Mouse (Mus musculus) frontal cortex, postnatal 36 days (tissue): ENCODE measurements at regions not wholly inside any gene's neighbourhood (a gene's known extent, or its start where the extent isn't known, plus 50 kb on each side); places are given as distances from the start of the nearest gene placed in this dataset.

Source experiments
- DNase-seq, 2 experiments: peaks; one replicate each; pipeline ENCODE4 v3.0.0; 2022; ENCODE audit warnings: low spot score in 2 of 2

DNA sequence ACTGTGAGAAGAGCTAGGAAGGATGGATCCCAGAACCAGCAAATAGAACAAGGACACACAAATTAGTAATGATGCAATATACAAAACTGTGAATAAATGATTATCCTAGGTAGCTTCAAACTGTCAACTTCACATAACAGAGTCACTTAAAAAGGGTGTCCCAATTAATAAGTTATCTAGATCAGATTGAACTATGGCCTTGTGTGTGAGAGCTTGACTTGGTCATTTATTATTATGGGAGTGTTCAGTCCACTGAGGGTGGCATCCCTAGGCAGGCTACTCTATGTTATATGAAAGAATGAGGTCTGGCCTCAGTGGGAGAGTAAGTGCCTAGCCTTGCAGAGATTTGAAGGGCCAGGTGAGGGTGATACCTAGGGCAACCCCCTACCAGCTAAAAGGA is 104.4 kb upstream of the Chl1 start:
- no peak for DNase-seq

DNA sequence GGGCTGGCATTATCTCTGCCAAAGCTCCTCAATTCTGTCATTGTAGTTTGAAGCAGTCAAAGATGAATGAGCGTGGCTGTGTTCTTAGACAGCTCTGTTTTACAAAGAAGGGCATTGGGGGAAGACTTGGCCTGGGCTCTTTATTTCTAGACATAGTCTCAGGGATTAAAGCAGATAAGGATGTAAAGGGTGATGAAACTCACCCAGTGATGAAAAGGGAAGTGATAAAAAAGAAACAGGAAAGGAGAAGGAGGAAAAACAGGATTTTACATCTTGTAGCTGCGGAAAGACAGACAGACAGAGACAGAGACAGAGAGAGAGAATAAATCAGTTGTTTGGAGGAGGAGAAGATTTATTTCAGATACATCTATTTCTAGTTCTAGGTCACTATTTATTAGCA is 95.5 kb upstream of the Chl1 start:
- no peak for DNase-seq

DNA sequence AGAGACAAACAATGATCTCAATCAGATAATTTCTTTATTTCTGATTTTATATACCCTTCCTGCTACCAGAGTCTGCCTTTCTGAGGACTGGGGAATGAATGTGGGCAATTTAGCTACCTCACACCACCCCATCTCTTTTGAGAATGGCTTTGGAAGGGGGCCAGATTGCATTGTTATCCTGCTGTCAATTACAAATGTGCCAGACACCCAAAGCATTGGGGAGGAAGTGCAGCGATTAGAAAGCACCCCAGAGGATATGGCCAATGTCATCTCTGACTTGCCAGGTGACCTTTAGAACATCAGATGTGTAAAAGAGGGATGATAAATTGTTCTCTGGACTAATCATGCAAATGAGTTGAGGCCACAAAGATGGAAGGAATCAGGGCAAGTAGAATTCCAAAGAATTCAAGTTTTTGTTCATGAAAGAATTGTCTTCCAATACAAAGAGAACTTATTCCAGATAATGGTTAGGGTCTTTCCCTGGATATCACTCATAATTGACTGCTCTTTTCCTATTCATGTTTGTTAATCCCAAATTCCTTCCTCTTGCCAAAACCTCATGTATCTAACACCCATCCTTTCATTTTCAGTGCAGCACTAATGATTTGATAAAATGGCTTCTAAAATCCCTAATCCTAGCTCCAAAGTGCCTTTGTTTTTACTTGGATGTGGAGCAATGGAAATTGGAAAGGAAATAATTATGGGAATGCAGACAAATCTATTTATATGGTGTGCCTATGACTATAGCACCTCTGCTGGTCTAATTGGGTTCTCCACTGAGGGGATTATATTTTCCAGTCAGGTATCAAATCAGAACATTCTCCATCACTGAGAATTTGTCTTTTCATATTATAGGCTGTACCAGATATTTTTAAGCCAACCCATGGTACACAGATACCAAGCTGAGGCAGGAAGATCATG is 89.1 kb upstream of the Chl1 start:
- no peak for DNase-seq

DNA sequence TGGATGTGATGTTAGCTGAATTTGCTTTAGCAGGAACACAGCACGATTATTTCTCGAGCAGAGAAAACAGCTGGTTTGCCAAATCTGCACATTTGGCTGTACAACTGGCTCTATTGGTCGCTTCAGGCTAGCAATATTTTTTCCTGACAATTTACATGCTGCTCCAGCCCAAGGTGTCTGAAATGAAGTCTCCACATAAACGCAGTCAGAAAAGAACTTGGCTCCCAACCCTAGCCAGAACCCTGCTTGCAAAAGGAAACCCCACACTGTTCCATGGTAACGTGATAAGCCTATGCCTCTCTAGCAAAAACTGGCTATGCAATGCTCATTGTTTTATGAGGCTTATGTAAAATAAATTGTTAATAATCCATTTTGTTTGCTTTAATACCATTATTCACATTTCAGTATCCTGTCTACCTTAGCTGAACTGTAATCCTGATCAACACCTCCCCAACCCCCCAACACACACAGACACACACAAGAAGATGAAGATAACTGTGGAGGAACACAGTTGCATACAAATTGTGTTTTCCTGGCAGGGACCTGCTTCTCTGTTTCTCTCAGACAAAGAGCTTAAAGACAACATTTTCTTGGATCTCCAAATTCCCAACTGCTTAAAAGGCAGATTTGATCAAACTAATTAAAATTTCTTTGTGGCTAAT is 79.3 kb upstream of the Chl1 start:
- peak; percentile 6 to 10 for DNase-seq

DNA sequence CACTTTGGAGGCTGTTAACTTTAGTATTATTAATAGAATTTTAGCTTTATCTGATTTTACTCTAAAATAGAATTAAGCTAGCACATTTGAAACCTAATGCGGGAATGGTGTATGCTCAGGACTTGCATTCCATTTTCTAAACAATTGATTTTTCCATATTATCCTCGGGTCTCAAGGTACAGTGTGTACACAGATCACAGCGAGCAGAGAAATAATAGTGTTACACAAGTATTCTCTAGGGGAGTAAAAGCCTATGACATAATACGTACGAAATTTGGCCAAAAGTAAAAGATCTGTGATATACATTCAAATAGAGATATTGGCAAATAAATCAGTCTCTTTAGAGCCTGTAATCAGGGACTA is 78.8 kb upstream of the Chl1 start:
- no peak for DNase-seq
